Mouse (Mus musculus): ENCODE results near the gene L3mbtl1. TPM values are rescaled to one million over a fixed set of nuclear protein-coding genes. Genes with fewer than 3 reads are reported as not detected.

The L3mbtl1 gene
- total RNA-seq (2017) = not detected in 2 replicates

- ATAC-seq (replicated peaks in 1 of 2; ENCODE audit: insufficient read depth in 1 of 2, low FRiP score in 2 of 2, low TSS enrichment in 1 of 2, low read depth in 1 of 2, poor library complexity in 2 of 2, severe bottlenecking in 2 of 2) = 0 out of 4 replicates have a peak, but pooled peaks of 1 of the 2 experiments have one; percentile 16
These were observed at the start of gene L3mbtl1 for GRCm38 (mm10) chr2:162943148-162943846. L3mbtl1 (plus strand) TSS chr2:162943472.

GRCm38 (mm10) chr2:162899256-162899655 lies 44.0 kb upstream of the L3mbtl1 start:
- peak in 1 of 2 experiments; percentile 60; a peak in 1 of 4 replicates for ATAC-seq (replicated peaks in 1 of 2; ENCODE audit: insufficient read depth in 1 of 2, low FRiP score in 2 of 2, low TSS enrichment in 1 of 2, low read depth in 1 of 2, poor library complexity in 2 of 2, severe bottlenecking in 2 of 2)

GRCm38 (mm10) chr2:162899880-162900589 lies 43.2 kb upstream of the L3mbtl1 start:
- no peak for ATAC-seq (replicated peaks in 1 of 2; ENCODE audit: insufficient read depth in 1 of 2, low FRiP score in 2 of 2, low TSS enrichment in 1 of 2, low read depth in 1 of 2, poor library complexity in 2 of 2, severe bottlenecking in 2 of 2)

- ATAC-seq (replicated peaks in 1 of 2; ENCODE audit: insufficient read depth in 1 of 2, low FRiP score in 2 of 2, low TSS enrichment in 1 of 2, low read depth in 1 of 2, poor library complexity in 2 of 2, severe bottlenecking in 2 of 2) = no peak
These were observed 42.7 kb upstream of the L3mbtl1 start for GRCm38 (mm10) chr2:162900590-162900916.

- no peak for ATAC-seq (replicated peaks in 1 of 2; ENCODE audit: insufficient read depth in 1 of 2, low FRiP score in 2 of 2, low TSS enrichment in 1 of 2, low read depth in 1 of 2, poor library complexity in 2 of 2, severe bottlenecking in 2 of 2)
These were observed 37.4 kb upstream of the L3mbtl1 start for GRCm38 (mm10) chr2:162905902-162906301.

- ATAC-seq (replicated peaks in 1 of 2; ENCODE audit: insufficient read depth in 1 of 2, low FRiP score in 2 of 2, low TSS enrichment in 1 of 2, low read depth in 1 of 2, poor library complexity in 2 of 2, severe bottlenecking in 2 of 2) = no peak
These were observed 35.2 kb upstream of the L3mbtl1 start for GRCm38 (mm10) chr2:162908052-162908491.

GRCm38 (mm10) chr2:162914040-162914439 lies 29.2 kb upstream of the L3mbtl1 start:
- ATAC-seq (replicated peaks in 1 of 2; ENCODE audit: insufficient read depth in 1 of 2, low FRiP score in 2 of 2, low TSS enrichment in 1 of 2, low read depth in 1 of 2, poor library complexity in 2 of 2, severe bottlenecking in 2 of 2) = no peak

GRCm38 (mm10) chr2:162914519-162914918 lies 28.8 kb upstream of the L3mbtl1 start:
- ATAC-seq (replicated peaks in 1 of 2; ENCODE audit: insufficient read depth in 1 of 2, low FRiP score in 2 of 2, low TSS enrichment in 1 of 2, low read depth in 1 of 2, poor library complexity in 2 of 2, severe bottlenecking in 2 of 2) = no peak; a peak in 1 of 4 replicates

- ATAC-seq (replicated peaks in 1 of 2; ENCODE audit: insufficient read depth in 1 of 2, low FRiP score in 2 of 2, low TSS enrichment in 1 of 2, low read depth in 1 of 2, poor library complexity in 2 of 2, severe bottlenecking in 2 of 2) = no peak
These were observed 23.3 kb upstream of the L3mbtl1 start for GRCm38 (mm10) chr2:162919926-162920325.

GRCm38 (mm10) chr2:162922183-162922582 lies 21.1 kb upstream of the L3mbtl1 start:
- ATAC-seq (replicated peaks in 1 of 2; ENCODE audit: insufficient read depth in 1 of 2, low FRiP score in 2 of 2, low TSS enrichment in 1 of 2, low read depth in 1 of 2, poor library complexity in 2 of 2, severe bottlenecking in 2 of 2) = peak; percentile 81 to 84

GRCm38 (mm10) chr2:162922834-162923233 lies 20.4 kb upstream of the L3mbtl1 start:
- ATAC-seq (replicated peaks in 1 of 2; ENCODE audit: insufficient read depth in 1 of 2, low FRiP score in 2 of 2, low TSS enrichment in 1 of 2, low read depth in 1 of 2, poor library complexity in 2 of 2, severe bottlenecking in 2 of 2) = peak; percentile 34 to 39; a peak in 2 of 4 replicates

- ATAC-seq (replicated peaks in 1 of 2; ENCODE audit: insufficient read depth in 1 of 2, low FRiP score in 2 of 2, low TSS enrichment in 1 of 2, low read depth in 1 of 2, poor library complexity in 2 of 2, severe bottlenecking in 2 of 2) = no peak
These were observed 19.1 kb upstream of the L3mbtl1 start for GRCm38 (mm10) chr2:162924126-162924525.

GRCm38 (mm10) chr2:162927918-162928585 lies 15.2 kb upstream of the L3mbtl1 start:
- ATAC-seq (replicated peaks in 1 of 2; ENCODE audit: insufficient read depth in 1 of 2, low FRiP score in 2 of 2, low TSS enrichment in 1 of 2, low read depth in 1 of 2, poor library complexity in 2 of 2, severe bottlenecking in 2 of 2) = no peak

- ATAC-seq (replicated peaks in 1 of 2; ENCODE audit: insufficient read depth in 1 of 2, low FRiP score in 2 of 2, low TSS enrichment in 1 of 2, low read depth in 1 of 2, poor library complexity in 2 of 2, severe bottlenecking in 2 of 2) = no peak
These were observed 13.6 kb upstream of the L3mbtl1 start for GRCm38 (mm10) chr2:162929704-162930103.

GRCm38 (mm10) chr2:162930516-162931122 lies 12.7 kb upstream of the L3mbtl1 start:
- peak; percentile 40 to 63 for ATAC-seq (replicated peaks in 1 of 2; ENCODE audit: insufficient read depth in 1 of 2, low FRiP score in 2 of 2, low TSS enrichment in 1 of 2, low read depth in 1 of 2, poor library complexity in 2 of 2, severe bottlenecking in 2 of 2)

- peak; percentile 78 to 80 for ATAC-seq (replicated peaks in 1 of 2; ENCODE audit: insufficient read depth in 1 of 2, low FRiP score in 2 of 2, low TSS enrichment in 1 of 2, low read depth in 1 of 2, poor library complexity in 2 of 2, severe bottlenecking in 2 of 2)
These were observed 12.1 kb upstream of the L3mbtl1 start, which contains the start of gene Srsf6 for GRCm38 (mm10) chr2:162931123-162931673. Srsf6 (plus strand) TSS chr2:162931528.
